Mouse (Mus musculus) megakaryocyte, embryonic 14.5 days (primary cell): ENCODE results near the gene Ubxn11.

ENCODE experiments used
- FLI1 ChIP-seq: IDR thresholded peaks from 2 replicates; pipeline ENCODE4 v1.6.1; 2012; ENCODE audit warnings: low read length, inconsistent platforms, mixed read lengths
- GATA1 ChIP-seq: IDR thresholded peaks from 3 replicates; pipeline ENCODE4 v1.6.1; 2012; ENCODE audit warnings: mixed read lengths, low read length, inconsistent platforms, borderline replicate concordance

DNA sequence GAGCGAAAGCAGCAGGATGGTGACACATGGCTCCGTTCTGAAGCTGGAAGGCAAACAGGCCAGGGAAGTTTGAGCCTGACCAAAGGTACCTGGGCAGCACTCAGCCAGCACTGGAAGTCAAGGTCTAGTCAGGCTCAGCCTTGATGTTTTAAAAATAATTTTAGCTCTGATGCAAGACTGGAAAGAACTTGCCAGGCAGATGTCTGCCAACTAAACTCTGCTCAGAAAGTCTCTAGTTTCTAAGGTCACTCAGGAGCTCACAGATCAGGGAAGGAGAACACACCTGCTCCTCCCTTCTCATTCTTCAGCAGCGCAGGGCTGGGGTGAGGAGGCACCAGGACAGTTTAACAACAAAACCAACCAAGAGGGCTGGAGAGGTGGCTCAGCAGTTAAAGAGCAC is 52.0 kb downstream of the Ubxn11 start:
- TF ChIP-seq GATA1 = no peak
- no peak for TF ChIP-seq FLI1
